Mouse (Mus musculus) liver, embryonic 14.5 days (tissue): ENCODE data around the gene Rps9. TPM values are rescaled to one million over a fixed set of nuclear protein-coding genes. Genes with fewer than 3 reads are reported as not detected.
"Not testable (repeated sequence)": the region's sequence is repeated elsewhere in the genome, so short reads cannot be mapped to it uniquely, and the experiment has no call there.

Experiments used
- ATAC-seq: fragments of 200-750 bp; cut with Nextera tagmentation; 2 replicates; pipeline ENCODE4 v1.8.0; 2017; ENCODE audit warnings: moderate number of reproducible peaks, mild to moderate bottlenecking, moderate library complexity; ENCODE audit not compliant: insufficient read depth
- DNase-seq, 3 experiments: peaks; one replicate each; pipeline ENCODE4 v3.0.0-alpha.2; 2012 to 2013; ENCODE audit warnings: low read depth in 3 of 3, low spot score in 3 of 3
- H3K27ac ChIP-seq: fragments of 300-500 bp; sonication (generic); 2 replicates; pipeline ENCODE4 v1.5.1; 2014; ENCODE audit warnings: moderate library complexity, mild to moderate bottlenecking, control low read depth, inconsistent platforms
- H3K27me3 ChIP-seq: fragments of 300-500 bp; sonication (generic); 2 replicates; pipeline ENCODE4 v1.6.1; 2014; ENCODE audit warnings: mild to moderate bottlenecking, low read length, moderate library complexity; ENCODE audit not compliant: control insufficient read depth, insufficient read depth
- H3K36me3 ChIP-seq: fragments of 300-500 bp; sonication (generic); replicated peaks from 2 replicates; pipeline ENCODE4 v1.6.1; 2014; ENCODE audit warnings: low read depth; ENCODE audit not compliant: control insufficient read depth, insufficient read depth
- H3K4me1 ChIP-seq, 2 experiments: fragments of 200-500 bp in 1 of 2; fragments of 300-500 bp in 1 of 2; sonication (generic) in 1 of 2; replicated peaks; 2 replicates each; pipeline ENCODE4 v1.6.1; 2012 to 2014; ENCODE audit warnings: antibody characterized with exemption in 1 of 2, inconsistent platforms in 1 of 2, low read length in 1 of 2; ENCODE audit not compliant: control insufficient read depth in 2 of 2, insufficient read depth in 2 of 2
- H3K4me2 ChIP-seq: fragments of 300-500 bp; sonication (generic); 2 replicates; pipeline ENCODE4 v1.6.1; 2014; ENCODE audit warnings: low read depth, mild to moderate bottlenecking, control low read depth, moderate library complexity
- H3K4me3 ChIP-seq, 2 experiments: fragments of 200-500 bp in 1 of 2; fragments of 300-500 bp in 1 of 2; sonication (generic) in 1 of 2; 2 replicates each; pipeline ENCODE4 v1.5.1; 2012 to 2014; ENCODE audit warnings: low read depth in 2 of 2, low read length in 2 of 2, mild to moderate bottlenecking in 2 of 2, control low read depth in 1 of 2, inconsistent platforms in 1 of 2, moderate library complexity in 1 of 2; ENCODE audit not compliant: insufficient read depth in 1 of 2
- H3K9ac ChIP-seq: fragments of 300-500 bp; sonication (generic); replicated peaks from 2 replicates; pipeline ENCODE4 v1.6.1; 2014; ENCODE audit warnings: mild to moderate bottlenecking, control low read depth, moderate library complexity
- H3K9me3 ChIP-seq: fragments of 300-500 bp; sonication (generic); 2 replicates; pipeline ENCODE4 v1.6.1; 2016; ENCODE audit warnings: low read length, mixed read lengths; ENCODE audit not compliant: control insufficient read depth
- CTCF ChIP-seq: IDR thresholded peaks from 2 replicates; pipeline ENCODE4 v1.5.1; 2016; ENCODE audit warnings: antibody characterized with exemption, low read depth, control low read depth
- EP300 ChIP-seq: IDR thresholded peaks from 2 replicates; pipeline ENCODE4 v1.6.1; 2016; ENCODE audit warnings: antibody characterized with exemption, low read depth
- WGBS: fragments of 180-500 bp; shearing (Covaris S2); extraction: QIAGEN DNeasy Blood & Tissue Kit; methylation state at CpG from one replicate; pipeline ENCODE4 v1.1.7; 2014; ENCODE audit not compliant: insufficient replicate concordance; 5-methylcytosine and 5-hydroxymethylcytosine counted together
- polyA plus RNA-seq, 2 experiments: library from polyadenylated mRNA; depleted of rRNA in 1 of 2; stranded (reverse) in 1 of 2; unstranded in 1 of 2; fragments of >200 nt; fragmentation: Nextera tagmentation in 1 of 2; extraction: Ambion mirVana in 1 of 2; gene quantifications; 2 replicates each; pipeline versions ENCODE4 v1.2.1 to v1.2.3; 2012 to 2014

Rps9 gene
- polyA plus RNA-seq, 2 experiments = 960 to 1,914 TPM

- Histone ChIP-seq H3K4me2 (peak within 1 kb of the TSS; percentile 95), H3K4me3 (peak within 1 kb of the TSS; percentile 77 to 88), H3K27ac (peak within 1 kb of the TSS; percentile 74), H3K36me3 (no peaks in the 10 kb centered on the region), H3K4me1 (peaks cover 4 to 11% of the 10 kb centered on the region in 2 experiments; a peak in 3 of 4 replicates), H3K9ac (peak within 1 kb of the TSS; percentile 81), H3K27me3 (no peaks in the 10 kb centered on the region), H3K9me3 (no peaks in the 10 kb centered on the region)
- TF ChIP-seq EP300 = no peak
- no peak; the same call in 1 of the 2 replicates for TF ChIP-seq CTCF
- DNase-seq (no peak), ATAC-seq (no peak)
- under 1% methylated on average over 49 of the region's 49 CpGs for WGBS
Observed at GRCm38 (mm10) chr7:3692382-3692986, 11.3 kb upstream of the Rps9 start, which contains the start of gene Tsen34. Tsen34 (plus strand) TSS chr7:3692863.

GRCm38 (mm10) chr7:3692987-3693808 is 10.6 kb upstream of the Rps9 start, which contains the start of gene Mboat7:
Mboat7 (minus strand) TSS chr7:3693523.
- TF ChIP-seq EP300 (no peak), CTCF (no peak)

DNA sequence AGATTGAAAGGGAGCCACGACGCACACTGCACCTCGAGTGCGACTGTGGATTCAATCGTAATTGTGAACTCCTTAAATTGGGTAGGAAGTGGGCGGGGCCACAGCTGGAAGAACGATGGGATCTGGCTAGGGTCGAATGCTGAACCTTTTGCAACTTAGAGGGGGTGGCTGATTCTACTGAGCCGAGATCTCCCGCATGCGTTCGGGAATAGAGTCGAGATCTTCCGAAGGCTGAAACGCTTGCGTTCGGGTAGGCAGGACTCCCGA is 10.1 kb upstream of the Rps9 start:
- Histone ChIP-seq H3K4me1 (peaks cover 4 to 11% of the 10 kb centered on the region in 2 experiments; a peak in 3 of 4 replicates), H3K36me3 (no peaks in the 10 kb centered on the region; the same call in 1 of the 2 replicates), H3K9ac (peak overlapping the region; percentile 81), H3K4me3 (peak overlapping the region; percentile 77 to 88), H3K27ac (peak overlapping the region; percentile 55), H3K9me3 (no peaks in the 10 kb centered on the region), H3K27me3 (no peaks in the 10 kb centered on the region), H3K4me2 (peak overlapping the region; percentile 95)
- DNase-seq (no peak), ATAC-seq (no peak)
- no peak for TF ChIP-seq EP300
- TF ChIP-seq CTCF = no peak
- 0% methylated on average over 18 of the region's 18 CpGs for WGBS

More at GRCm38 (mm10) chr7:3692987-3693808, 10.6 kb upstream of the Rps9 start, which contains the start of gene Mboat7:
- WGBS = under 1% methylated on average over 55 of the region's 55 CpGs
- H3K4me2 ChIP-seq = peak within 1 kb of the TSS; percentile 95
- H3K9me3 ChIP-seq = no peaks in the 10 kb centered on the region
- H3K9ac ChIP-seq = peak within 1 kb of the TSS; percentile 81
- ATAC-seq (peak; percentile 82), DNase-seq (peak; percentile 87 to 93 (median 89))
- peak within 1 kb of the TSS; percentile 77 to 88 for H3K4me3 ChIP-seq
- H3K4me1 ChIP-seq = peaks cover 4 to 11% of the 10 kb centered on the region in 2 experiments; a peak in 3 of 4 replicates
- H3K36me3 ChIP-seq = no peaks in the 10 kb centered on the region; the same call in 1 of the 2 replicates
- peak within 1 kb of the TSS; percentile 74 for H3K27ac ChIP-seq
- H3K27me3 ChIP-seq = no peaks in the 10 kb centered on the region

DNA sequence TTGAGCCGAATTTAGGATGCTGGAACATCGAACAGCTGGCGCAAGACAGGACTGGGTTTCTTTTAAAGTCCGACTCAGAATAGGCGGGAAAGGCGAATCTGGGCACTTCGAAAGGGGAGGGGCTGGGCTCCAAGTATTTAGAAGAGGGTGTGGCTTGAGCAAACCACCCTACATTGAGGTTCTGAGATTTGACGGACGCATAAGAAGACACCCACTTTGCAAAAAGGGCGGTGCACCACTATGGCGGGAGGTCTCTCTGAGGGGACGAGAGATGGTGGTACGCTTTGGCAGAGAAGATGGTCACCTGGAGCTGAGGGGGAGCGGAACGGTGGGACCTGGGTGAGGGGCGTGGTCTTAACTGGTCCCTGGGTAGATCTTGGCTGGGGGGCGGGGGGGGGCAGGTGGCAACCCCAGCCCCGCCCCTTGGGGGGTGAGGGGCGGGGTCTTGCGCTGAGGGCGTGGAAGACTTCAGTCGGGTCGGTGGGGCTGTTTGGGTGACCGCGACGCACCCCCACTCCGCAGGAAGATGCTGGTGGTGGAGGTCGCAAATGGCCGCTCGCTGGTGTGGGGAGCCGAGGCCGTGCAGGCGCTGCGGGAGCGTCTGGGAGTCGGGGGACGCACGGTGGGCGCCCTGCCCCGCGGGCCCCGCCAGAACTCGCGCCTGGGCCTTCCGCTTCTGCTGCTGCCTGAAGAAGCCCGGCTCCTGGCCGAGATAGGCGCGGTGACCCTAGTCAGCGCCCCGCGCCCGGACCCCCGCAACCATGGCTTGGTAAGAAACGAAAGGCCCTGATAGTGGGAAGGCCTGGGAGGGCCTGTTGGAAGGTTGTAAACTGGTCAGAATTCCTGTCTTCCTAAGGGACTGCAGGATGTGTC is 9.5 kb upstream of the Rps9 start:
- Histone ChIP-seq H3K4me3 (peak overlapping the region; percentile 77 to 88), H3K27ac (peak overlapping the region; percentile 55), H3K4me2 (peak overlapping the region; percentile 95), H3K36me3 (no peaks in the 10 kb centered on the region; the same call in 1 of the 2 replicates), H3K27me3 (no peaks in the 10 kb centered on the region), H3K9ac (peak overlapping the region; percentile 81), H3K9me3 (no peaks in the 10 kb centered on the region), H3K4me1 (peaks cover 4 to 11% of the 10 kb centered on the region in 2 experiments; a peak in 3 of 4 replicates)
- peak; percentile 40 for ATAC-seq
- under 1% methylated on average over 52 of the region's 55 CpGs for WGBS
- TF ChIP-seq EP300 (no peak), CTCF (no peak)
- DNase-seq = peak; percentile 56 to 72 (median 57)

DNA sequence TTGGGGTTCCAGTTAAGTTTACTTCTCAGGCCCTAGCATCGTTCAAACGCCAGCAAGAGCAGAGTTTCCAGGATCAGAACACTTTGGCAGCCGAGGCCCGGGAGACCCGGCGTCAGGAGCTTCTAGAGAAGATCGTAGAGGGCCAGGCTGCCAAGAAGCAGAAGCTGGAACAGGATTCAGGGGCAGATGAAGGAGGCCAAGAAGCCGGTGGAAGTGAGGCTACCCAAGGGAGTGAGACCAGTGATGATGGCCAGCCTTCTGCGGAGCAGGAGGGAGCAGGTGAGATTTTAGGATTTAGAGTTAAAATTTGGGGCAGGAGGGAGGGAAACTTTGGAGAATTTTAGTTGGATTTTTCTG is 8.9 kb upstream of the Rps9 start:
- Histone ChIP-seq H3K4me2 (peak overlapping the region; percentile 95), H3K4me3 (peak overlapping the region; percentile 77 to 88), H3K9ac (peak overlapping the region; percentile 56), H3K4me1 (peaks cover 4 to 11% of the 10 kb centered on the region in 2 experiments; a peak in 3 of 4 replicates)
- not testable (repeated sequence) for H3K36me3 ChIP-seq, H3K27me3 ChIP-seq, ATAC-seq, DNase-seq, H3K9me3 ChIP-seq, H3K27ac ChIP-seq
- 9% methylated on average over 9 of the region's 9 CpGs for WGBS
